Mouse (Mus musculus) lung, adult 2 months (tissue): ENCODE results near the gene Fhl5. TPM values are rescaled to one million over a fixed set of nuclear protein-coding genes. Genes with fewer than 3 reads are reported as not detected.

Experiments used
- DNase-seq: peaks from one replicate; pipeline ENCODE4 v3.0.0; 2022
- H3K4me1 ChIP-seq: fragments of 200-500 bp; 2 replicates; pipeline ENCODE4 v1.6.1; 2011; ENCODE audit warnings: low read length; ENCODE audit not compliant: control insufficient read depth, insufficient read depth
- H3K4me3 ChIP-seq: fragments of 200-500 bp; replicated peaks from 2 replicates; pipeline ENCODE3; 2011; ENCODE audit warnings: low read depth, mild to moderate bottlenecking, control low read depth, low read length; ENCODE audit errors: extremely low read depth
- CTCF ChIP-seq: fragments of 200-500 bp; IDR thresholded peaks from 2 replicates; pipeline ENCODE4 v1.5.1; 2011; ENCODE audit warnings: mild to moderate bottlenecking, low read length, control low read depth; ENCODE audit not compliant: insufficient read depth
- POLR2A ChIP-seq: fragments of 200-500 bp; IDR thresholded peaks from 2 replicates; pipeline ENCODE4 v1.6.1; 2011; ENCODE audit warnings: low read depth, mild to moderate bottlenecking, control low read depth, low read length, borderline replicate concordance; ENCODE audit errors: extremely low read depth
- WGBS: fragments of 180-500 bp; shearing (Covaris S2); methylation state at CpG from one replicate; pipeline ENCODE4 v1.1.7; 2018; 5-methylcytosine and 5-hydroxymethylcytosine counted together
- polyA plus RNA-seq: library from polyadenylated mRNA; depleted of rRNA; stranded (reverse); fragments of >200 nt; gene quantifications from 2 replicates; pipeline ENCODE4 v1.2.3, GENCODE M21; 2012; rRNA removed

Fhl5 gene
- polyA plus RNA-seq, 1 experiment, result 0.25 TPM

DNA sequence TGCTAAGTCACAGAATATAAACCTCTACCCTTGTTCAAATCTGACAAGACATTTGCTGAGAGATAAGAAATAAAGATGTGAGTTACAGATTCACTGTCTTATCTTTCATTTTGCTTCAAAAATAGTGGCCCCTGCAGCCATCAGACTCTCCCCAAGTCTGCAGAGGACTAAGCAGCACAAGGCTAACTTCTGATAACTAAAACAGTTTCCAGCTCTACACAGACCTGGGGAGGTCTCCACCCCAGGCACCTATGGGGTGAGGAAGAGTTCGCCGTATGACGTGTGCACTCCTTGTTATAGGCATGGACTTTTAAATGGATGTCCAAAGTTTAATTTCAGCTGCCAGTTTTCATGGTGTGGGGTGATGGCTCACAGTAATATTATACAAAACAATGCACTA lies 10.1 kb downstream of the Fhl5 start:
- Histone ChIP-seq H3K4me1 (no peaks in the 10 kb centered on the region), H3K4me3 (no peak overlapping the region)
- TF ChIP-seq CTCF (no peak), POLR2A (no peak)
- no peak for DNase-seq
- 84% methylated on average over 3 of the region's 3 CpGs for WGBS

DNA sequence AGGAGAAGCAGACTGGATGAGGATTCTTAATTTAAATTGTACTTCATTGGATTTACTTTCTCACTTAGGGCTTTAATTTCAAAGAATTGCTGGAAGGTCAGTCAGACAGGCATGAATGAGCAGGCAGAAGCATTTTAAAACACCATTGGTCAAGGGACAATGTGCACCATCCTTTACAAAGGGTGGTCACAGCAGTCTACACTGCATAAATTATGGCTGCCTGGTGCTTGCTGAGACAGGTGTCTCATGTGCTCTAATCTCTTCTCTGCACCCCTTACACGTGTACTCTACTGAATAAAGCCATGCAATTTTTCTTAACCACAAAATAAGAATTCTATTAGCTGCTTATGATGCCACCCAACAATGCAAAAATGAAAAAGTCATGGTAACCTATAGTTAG lies 15.1 kb downstream of the Fhl5 start:
- TF ChIP-seq CTCF, result no peak
- TF ChIP-seq POLR2A, result no peak
- Histone ChIP-seq H3K4me1 (no peaks in the 10 kb centered on the region), H3K4me3 (no peak overlapping the region)
- DNase-seq, result no peak
- 32% methylated on average over 1 of the region's 1 CpGs for WGBS

DNA sequence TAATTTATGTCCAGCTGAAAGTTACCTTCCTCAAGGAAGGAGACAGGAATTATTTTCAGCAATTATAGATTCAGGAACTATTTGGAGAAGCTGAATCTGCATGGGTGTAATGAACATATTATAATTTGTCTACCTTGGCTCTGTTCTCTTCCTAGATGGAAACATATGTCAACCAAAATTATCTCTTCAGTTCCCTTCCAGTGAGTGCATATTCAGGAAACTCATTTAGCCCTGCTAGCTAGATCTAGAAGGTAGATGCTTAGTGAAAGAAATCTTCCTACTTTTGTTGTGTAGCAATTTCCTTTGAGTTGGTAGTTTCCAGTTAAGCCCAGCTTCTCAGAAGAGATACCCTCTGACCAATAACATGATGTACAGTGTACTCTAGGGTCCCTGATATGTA lies 20.7 kb downstream of the Fhl5 start:
- no peak for DNase-seq
- no peak for TF ChIP-seq CTCF
- no peak for TF ChIP-seq POLR2A
- no peaks in the 10 kb centered on the region for H3K4me1 ChIP-seq
- H3K4me3 ChIP-seq, result no peak overlapping the region

DNA sequence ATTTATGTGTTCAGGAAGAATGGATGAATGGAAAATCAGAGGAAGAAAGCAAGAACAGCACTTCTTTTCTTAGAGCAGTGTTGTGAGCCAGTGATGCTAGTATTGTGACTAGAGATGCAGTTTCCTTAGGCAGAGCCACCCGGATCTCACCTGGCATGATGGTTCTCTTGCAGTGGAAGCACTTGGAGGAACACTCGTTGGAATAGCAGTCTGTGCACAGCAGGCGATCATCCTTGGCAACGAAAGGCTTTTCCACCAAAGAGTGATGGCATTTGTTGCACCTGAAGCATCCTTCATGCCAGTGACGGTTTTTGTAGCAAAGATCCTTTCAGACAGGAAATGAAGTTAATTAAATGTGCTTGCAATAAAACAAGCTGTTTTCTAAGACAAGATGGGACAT lies 29.2 kb downstream of the Fhl5 start:
- no peak for DNase-seq
- Histone ChIP-seq H3K4me3 (no peak overlapping the region), H3K4me1 (no peaks in the 10 kb centered on the region)
- WGBS, result 48% methylated on average over 5 of the region's 5 CpGs
- TF ChIP-seq POLR2A, result no peak
- TF ChIP-seq CTCF, result no peak

DNA sequence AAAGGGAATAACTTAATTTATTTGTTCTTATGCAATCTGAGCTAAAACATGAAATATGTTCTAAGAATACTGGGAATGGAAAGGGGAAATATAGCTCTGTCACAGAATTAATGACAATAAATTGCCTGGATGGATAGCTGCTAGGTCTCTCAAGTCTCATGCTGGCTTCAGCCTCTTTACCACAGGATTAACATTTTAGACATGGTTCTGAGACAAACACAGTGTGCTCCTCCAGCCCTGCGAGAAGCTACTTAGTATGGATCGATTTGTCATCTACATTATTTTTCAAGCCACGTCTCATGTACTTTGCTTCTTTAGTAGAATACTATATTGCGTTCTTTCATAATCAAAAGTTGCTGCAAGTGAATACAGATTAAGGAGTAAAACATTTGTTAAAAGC lies 36.5 kb downstream of the Fhl5 start:
- TF ChIP-seq CTCF, result no peak
- TF ChIP-seq POLR2A, result no peak
- H3K4me3 ChIP-seq, result no peak overlapping the region
- no peaks in the 10 kb centered on the region for H3K4me1 ChIP-seq
- WGBS, result 85% methylated on average over 4 of the region's 4 CpGs
- no peak for DNase-seq

DNA sequence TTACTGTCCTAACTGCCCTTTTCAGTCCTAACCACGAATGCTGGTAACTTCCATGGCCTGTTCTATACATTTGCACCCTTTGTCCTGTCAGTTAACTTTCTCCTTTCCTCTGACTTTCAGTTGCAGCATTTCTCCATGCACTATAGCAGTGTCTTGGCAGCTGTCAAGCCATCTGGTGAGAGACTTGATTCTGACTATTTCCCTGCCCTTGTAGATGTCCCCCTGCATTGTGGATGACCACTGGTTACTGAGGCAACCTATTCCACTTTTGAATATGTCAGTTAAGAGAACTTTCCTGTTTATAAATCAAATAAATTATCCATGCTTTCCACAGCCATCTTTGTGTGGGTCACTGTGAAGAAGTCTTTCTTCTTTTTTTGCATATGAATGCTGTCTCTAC lies 45.4 kb downstream of the Fhl5 start:
- no peak overlapping the region for H3K4me3 ChIP-seq
- no peaks in the 10 kb centered on the region for H3K4me1 ChIP-seq
- WGBS, result 47% methylated on average over 1 of the region's 1 CpGs
- TF ChIP-seq CTCF (no peak), POLR2A (no peak)
- DNase-seq, result no peak

DNA sequence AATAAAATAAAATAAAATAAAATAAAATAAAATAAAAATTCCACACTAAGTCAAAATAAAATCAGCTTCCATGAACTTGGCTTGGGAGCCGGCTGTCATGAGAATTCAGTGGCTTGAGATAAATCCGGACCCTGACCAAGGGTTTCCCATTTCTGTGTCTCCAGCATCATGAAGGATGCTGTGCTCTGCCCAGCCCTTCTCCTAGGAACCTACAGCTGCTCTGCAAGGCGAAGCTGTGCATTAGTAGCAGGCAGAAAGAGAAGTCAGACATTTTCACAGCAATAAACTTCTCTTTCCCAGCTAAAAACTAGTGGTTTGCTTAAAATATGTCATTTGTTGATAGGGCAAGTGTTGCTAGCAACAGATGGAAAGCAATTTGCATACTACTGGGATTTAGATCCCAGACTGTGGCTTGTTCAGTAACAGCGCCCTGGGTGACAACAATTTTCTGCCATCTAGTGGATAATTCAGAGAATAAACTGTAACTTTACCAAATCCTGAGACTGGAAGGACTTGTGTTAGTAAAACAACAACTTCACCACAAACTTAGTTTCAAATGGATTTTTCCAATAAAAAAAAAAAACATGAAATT lies 63.0 kb downstream of the Fhl5 start:
- H3K4me1 ChIP-seq, result no peaks in the 10 kb centered on the region
- no peak for DNase-seq
- H3K4me3 ChIP-seq, result no peak overlapping the region
- TF ChIP-seq POLR2A (no peak), CTCF (no peak)
- WGBS, result 54% methylated on average over 4 of the region's 4 CpGs

Other genes with a start within 250 kb of the Fhl5 start
- 3.1 and 5.8 TPM in 2 replicates for gene Ufl1, start 38.9 kb upstream of the Fhl5 start, polyA plus RNA-seq